Mouse (Mus musculus) embryo, embryonic 10 days (tissue): ENCODE results near the gene Ifitm10.
"Not testable (repeated sequence)": the region's sequence is repeated elsewhere in the genome, so short reads cannot be mapped to it uniquely, and the experiment has no call there.

ENCODE experiments used
- DNase-seq: peaks from one replicate; pipeline ENCODE4 v3.0.0-alpha.2; 2015; ENCODE audit warnings: low spot score

Ifitm10 gene

DNA sequence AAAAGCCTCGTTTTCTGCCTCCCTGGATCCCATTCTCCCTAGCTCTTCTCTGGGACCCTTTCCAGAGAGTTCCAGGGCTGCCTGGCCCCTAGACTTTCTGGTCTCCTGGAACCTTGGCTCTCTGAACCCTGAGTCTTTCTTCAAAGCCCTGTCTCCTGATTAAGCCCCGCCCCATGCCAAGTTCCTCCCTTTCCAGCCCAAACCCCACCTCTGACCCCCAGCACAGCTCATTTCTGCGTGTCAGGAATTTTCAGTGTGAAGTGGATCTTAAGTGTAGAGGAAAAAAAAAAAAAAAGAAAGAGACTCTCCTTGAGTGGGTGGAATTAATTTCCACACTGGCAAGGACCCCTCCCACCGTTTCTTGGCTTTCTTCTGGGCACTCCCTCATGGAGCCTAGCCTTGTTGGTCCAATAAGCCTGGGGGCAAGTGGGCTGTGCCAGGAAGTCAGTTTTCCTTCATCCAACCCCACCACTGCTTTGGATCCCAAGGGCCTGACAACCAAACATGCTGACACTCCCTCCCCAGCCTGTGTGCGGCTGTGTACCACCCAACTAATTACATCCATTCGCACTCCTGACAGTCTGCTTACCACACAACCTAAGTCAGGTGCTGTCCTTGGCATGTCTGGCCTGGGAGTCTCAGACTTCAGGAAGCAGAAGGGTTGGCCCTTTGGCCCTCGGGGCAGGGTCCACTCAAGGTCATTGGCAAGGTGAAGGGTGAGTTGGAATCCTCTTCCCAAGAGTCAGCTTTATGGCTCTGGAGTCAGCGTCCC lies at the start of gene Ifitm10:
Gene Ifitm10 (minus strand): TSS at position 113 of the 772 bp plus-strand sequence.
- DNase-seq, result no peak

DNA sequence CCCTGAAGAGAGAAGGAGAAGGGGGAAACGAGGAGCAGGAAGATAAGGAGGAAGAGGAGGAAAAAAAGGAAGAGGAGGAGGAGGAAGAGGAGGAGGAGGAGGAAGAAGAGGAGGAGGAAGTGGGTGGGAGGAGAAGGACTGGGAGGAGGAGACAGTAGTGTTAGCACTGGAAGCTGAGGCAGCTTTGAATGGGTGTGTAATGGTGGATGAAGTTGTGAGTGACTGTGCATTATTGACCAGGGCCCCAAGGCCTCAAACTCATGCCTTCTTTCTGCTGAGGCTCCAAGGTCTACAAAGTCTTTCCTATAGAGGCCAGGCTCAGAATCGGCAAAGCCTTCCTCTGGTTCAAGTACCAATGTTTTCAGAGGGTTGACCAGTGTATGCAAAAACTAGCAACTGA lies 48.3 kb upstream of the Ifitm10 start:
- DNase-seq, result no peak

DNA sequence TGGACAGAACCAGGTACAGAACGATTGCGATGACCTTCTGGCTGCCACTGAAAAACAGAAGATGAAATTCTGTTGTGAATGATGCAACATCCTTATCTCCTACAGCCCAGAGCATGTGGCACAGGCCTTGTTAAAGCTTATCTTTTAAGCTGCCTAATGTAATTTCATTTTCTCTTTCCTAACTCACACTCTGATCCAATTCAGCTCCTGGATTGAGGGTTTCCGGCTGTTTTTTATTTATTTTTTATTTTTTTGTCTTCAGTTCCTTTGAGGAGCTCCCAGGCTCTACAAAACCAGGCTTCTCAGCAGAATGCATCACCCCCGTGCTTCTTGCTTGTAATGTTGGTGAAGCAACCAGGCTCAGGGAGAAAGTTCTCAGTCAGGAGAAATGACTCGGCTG lies 46.3 kb upstream of the Ifitm10 start:
- no peak for DNase-seq

DNA sequence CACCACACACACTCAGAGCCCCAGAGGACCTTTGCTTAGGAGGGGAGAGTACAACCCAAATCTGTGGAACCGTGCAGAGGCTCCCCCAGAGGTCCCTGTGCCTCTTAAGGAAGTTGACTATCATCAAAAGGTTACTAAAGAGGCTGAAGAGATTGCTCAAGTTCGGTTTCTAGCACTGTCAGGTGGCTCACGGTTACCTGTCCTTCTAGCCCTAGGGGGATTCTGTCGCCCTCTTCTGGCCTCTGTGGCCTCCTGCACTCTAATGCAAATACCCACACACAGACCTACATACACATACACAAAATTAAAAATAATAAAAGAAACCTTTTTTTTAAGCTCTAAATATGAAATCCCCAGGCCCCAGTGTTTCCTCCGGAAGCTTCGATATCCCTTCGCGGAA lies 45.1 kb upstream of the Ifitm10 start:
- DNase-seq, result no peak

DNA sequence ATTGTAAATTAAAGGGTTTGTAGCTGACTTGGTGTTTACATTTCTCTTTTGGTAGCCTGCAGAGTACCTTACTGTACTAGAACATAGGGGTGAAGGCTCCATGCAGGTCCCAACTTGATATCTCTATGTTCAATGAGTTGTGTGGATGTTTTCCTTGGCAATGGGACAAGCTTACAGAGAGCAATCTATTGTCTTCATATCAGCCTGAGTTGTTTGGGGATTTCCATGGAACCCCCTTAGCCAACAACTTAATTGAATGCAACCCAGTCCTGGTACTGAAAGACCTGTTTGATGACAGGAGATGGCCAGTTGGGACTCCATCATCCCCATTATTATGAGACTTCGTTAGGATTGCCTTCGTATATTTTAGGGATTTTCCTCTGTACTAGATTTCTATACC lies 44.5 kb upstream of the Ifitm10 start:
- no peak for DNase-seq

DNA sequence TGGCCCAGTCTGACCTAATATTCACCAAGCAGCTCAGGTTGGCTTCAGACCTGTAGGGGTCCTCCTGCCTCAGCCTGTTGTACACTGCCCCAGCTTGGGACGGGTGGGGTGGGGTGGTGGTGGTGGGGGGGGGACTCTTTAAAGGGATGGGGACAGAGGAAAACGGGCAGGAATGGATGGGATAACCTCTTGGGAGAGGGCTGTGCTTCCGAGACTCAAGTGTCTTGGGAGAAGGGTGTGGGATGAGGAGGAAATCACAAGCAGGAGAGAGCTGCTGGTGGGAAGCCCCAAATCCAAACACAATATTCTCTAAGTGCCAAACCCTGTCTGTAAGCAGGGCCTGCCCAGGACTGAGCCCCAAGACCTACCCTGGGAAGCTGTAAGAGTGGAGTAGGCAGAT lies 42.7 kb upstream of the Ifitm10 start:
- DNase-seq, result no peak

DNA sequence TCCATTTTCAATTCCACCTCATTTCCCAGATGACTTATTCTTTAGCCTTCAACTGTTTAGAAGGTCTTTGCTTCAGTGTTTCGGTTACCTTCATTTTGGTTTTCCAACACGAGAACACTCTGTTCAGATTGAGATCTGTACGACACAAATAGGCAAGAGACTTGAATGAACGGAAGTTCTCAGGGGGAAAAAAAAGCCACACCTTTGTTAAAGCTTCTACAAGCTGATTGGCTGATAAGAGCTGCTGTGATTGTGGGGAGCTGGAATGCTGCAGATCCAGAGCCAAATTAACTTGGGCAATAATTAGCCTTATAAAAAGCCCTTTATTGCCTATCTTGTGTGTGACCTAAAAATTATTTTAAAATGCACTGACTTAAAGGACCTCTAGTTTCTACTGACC lies 41.8 kb upstream of the Ifitm10 start:
- DNase-seq, result no peak

DNA sequence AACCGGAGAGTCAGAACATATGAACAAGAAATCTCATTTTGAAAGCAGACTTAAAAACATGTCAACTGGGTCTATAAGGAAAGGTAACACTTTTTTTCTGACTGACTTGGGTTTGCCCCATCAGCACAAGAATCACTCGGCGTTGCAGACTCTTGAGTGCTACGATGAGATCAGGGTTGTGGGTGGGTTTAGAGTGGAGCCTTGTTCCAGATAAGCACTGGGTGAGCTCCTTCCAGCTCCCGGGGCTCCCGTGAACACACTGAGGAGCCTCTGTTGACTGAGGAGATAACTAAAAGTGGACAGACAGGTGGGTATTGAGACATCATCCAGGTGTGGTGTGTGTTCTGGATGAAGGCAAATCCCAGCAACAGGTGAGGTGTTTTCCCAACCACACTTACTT lies 39.7 kb upstream of the Ifitm10 start:
- DNase-seq, result no peak

DNA sequence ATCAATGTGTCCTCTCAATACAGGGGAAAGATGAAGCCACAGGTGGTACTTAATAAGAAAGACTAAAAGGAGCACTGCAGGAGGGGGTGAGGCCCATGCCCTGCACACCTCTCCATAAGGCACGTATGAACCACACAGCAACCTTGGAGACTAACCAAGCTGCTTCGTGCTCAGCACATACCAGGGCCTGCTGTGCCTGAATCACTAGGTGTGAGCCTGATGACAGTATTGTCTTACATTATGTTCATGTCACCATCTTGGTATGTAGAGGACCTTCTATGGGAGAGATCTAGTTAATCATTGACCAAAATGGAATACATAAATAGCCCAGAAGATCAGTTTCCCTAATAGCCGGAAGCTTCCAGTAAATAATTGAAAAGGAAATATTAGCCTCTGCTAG lies 36.0 kb upstream of the Ifitm10 start:
- DNase-seq, result no peak

DNA sequence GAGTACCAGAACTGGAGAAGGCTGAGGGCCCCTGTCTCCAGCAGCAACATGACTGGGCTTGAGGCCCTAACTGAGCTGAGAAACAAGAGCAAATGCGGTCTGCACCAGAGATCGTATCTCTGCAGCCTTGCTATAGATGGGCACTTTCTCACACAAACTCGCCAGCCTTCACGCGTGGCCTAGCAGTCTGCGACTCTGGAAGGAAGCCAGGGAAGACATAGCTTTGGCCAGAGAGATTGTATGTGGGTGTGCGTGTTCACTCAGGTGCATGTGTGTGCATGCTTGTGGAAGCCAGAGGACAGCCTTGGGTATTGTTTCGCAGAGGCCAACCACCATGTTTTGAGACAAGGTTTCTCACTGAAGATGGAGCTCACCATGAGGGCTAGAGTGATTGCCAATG lies 35.1 kb upstream of the Ifitm10 start:
- DNase-seq, result no peak

DNA sequence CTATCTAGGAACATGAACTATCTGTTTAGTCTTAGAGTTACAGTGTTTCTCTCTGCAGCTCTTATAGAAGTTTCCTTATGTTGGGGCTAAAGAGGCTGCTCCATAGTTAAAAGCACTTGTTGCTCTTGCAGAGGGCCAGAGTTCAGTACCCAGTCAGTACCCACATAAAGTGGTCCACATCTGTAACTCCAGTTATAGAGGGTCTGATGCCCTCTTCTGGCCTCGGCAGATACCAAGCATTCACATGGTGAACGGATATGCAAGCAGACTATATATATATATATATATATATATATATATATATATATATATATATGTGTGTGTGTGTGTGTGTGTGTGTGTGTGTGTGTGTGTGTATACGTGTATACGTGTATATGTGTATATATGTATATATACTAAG lies 34.4 kb upstream of the Ifitm10 start:
- no peak for DNase-seq

DNA sequence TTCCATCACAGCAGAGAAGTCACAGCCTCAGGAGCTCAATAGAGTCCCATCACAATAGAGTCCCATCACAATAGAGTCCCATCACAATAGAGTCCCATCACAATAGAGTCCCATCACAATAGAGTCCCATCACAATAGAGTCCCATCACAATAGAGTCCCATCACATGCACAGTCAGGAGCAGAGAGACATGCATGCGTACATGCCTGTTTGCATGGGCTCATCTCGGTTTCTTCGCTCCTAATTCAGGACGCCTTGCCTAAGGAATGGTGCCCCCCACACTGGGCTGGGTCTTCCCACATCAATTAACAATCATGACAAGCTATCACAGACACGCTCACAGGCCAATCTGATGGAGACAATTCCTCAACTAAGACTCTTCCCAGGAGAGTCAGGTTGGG lies 31.6 kb upstream of the Ifitm10 start:
- not testable (repeated sequence) for DNase-seq

DNA sequence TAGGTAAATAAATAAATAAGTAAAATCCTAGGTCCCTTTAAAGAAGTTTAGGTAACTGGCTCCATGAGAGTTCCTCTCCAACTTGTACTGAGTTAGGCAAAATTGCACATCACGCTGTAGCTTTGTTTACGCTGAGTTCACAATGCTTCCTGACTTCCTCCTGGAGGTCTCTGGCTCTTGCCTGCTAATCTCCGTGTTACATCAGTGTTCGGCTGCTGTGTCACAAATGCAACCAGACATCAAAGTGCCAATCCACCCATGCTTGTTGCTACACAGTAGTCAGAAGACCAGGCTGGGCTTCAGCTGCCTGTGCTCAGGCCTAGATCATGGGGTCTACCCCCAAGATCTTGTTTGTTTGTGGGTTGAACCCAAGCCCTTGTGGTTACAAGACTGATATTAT lies 30.0 kb upstream of the Ifitm10 start:
- no peak for DNase-seq

DNA sequence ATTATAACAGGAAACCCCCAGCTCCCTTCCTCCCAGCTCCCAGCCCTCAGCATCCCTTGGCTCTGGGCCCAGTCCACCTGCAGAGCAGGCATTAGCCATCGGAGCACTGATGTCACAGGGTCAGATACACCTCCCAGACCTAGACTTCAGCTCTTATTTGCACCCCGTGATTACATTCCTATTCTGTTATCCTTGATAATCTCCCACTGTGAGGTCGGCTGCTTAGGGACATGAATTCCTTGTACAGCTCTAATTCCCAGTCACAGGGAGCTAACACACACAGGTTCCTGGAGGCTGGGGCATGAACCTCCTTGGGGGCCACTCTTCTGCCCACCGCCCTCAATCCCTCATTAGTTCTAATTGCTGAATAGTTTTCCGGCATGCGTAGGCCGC lies 27.2 kb upstream of the Ifitm10 start:
- DNase-seq, result peak; percentile 40

DNA sequence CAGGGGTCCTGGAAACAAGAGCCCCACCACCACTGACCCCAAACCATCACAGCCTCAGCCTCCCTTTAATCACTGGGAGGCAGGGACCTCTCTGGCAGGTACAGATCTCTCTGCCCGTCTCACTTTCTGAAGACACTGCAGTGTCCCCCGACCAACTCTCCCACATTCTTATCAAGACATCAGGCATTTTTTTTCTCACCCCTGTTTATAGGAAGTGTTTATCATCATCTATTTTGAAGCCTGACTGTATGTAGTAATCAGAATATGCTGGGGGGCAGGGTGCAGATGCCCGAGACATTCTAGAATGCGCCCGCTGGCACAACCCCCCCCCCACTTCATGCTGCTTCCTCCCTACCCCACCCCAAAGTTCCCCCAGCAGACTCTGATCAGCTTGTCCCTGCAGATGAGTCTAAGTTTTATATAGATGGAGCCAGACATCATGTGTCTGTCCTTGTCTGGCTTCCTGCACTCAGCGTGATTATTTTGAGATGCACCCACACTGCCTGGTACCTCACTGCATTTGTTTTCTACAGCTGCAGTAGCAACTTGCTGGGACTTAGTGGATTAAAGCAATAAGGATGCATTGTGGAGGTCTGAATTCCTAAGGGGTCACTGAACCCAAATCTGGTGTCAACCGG lies 26.7 kb upstream of the Ifitm10 start:
- no peak for DNase-seq

DNA sequence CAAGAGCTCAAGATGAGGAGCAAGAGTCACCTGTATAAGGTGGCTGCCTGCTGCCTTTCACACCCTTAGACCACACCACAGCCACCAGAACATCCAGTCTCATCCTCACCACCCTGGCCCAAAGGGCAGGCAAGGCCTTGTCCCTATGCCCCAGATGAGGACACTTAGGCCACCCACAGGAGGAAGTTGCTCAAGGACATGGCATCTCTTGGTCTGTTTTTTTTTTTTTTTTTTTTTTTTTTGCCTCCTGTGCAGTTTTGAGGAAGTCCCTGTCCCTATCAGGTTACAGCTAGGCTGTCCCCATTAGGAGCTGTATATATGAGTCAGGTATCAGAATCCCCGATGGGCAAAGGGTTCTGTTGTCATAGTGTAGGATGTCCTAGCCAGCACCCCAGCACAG lies 25.7 kb upstream of the Ifitm10 start:
- no peak for DNase-seq

DNA sequence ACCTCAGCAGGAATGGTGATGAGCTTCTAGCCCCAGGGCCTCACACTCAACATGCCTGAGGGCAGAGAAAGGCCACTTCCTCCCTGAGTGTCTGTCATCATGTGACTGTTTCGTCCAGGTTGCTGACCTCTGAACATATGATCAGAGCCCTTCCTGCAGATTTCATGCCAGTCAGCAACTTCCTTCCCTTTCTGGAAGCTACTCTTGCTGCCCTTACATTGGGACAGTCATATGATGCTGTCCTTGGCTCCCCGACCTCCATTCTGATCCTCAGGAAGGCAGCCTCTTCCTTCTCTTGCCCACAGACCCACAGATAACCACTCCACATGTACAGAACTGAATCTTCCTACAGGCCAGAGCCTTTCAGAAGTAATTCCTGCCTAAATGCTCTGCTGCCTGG lies 24.5 kb upstream of the Ifitm10 start:
- peak; percentile 19 for DNase-seq

DNA sequence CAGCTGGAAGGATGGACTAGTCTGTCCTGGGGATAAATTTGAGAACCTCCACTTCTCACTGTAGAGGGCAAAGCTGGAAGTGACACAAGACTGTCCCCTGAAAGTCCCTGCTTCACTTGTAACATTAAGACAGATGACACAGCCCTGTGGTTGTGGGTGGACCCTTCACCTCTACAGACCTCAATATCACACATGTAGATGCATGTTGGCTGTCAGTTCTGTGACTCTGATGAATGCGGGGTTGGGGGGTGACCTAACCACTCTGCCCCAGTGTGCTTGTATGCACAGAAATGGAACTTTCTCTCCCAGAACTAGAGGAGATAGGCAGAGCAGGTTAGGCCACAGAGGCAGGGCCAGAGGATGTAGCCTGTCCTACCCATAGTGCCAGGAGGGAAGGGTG lies 23.1 kb upstream of the Ifitm10 start:
- DNase-seq, result no peak

DNA sequence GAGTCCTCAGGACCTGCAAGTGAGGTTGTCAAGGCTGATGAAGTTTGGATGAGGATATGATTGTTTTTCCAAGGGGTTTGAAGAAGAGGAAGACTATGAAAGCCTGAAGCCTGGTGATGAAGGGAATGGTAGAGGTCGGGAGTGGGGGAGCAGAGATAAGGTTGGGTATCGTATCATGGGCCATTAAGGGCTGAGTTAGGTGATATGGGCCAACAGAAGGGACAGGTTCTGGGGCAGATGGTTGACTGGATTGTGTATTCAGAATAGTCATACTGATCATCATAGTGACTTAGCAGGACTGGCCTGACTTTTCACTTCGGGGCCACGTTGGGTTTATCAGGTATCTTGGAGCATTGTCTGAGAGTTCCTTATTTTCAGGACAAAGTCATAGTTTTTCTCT lies 21.9 kb upstream of the Ifitm10 start:
- no peak for DNase-seq

DNA sequence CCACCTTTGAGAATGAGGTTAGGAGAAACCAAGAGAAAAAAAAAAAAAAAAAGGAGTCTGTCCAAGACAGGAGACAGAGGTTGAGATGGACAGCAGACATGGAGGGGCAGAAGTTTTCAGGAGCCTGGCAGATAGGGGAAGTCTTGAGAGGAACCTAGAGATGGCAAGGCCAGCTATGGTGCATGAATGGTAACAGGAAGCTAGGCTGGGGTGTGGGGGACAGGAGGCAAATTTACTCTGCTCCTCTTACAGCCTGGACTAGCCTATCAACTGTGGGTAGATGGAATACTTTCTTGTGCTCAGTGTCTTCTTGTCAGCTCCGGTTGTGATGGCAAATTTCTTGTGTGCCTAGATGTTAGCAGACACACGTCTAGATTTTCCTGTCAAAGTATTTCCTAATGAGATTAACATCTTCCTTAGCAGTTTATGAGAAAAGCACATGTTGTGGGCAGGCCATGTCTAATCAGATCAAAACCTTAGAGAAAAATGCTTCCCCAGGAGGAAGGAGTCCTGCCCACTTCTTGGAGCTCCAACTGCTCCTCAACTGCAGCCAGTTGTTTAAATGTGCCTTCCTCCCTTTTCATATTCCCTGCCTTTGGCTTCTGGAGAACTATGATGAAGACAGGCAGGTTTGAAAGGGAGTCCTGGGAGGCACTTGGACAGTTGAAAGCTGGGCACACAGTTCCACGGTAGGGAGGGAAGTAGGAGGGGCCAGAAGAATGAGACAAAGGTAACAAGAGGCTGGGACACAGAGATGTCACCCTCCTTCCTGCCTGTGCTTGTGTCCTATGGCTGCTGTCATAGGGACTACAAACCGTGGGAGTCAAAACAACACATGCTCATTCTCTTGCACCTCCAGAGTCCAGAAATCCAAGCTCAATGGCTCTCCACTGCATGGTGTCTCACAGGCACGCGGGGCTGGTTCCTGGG lies 21.0 kb upstream of the Ifitm10 start:
- no peak for DNase-seq

DNA sequence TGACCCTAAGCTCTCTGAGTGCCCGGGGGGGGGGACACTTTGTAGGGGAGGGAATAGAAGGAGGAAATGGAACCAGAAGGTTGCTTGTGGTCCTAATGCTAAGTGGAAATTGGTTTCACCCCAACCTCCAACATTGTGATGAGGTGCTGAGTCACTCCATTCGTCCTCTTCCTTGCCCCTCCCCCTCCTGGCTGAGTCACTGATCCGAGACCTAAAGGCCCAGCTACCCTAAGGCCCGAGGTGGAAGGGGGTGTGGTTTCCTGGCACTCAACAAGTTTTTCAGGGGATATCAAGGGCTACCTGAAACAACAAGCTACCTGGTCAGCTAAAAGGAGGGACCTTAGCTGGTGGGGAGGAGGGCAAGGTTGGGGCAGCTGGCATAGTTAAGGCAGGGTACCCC lies 19.6 kb upstream of the Ifitm10 start:
- DNase-seq, result peak; percentile 15

DNA sequence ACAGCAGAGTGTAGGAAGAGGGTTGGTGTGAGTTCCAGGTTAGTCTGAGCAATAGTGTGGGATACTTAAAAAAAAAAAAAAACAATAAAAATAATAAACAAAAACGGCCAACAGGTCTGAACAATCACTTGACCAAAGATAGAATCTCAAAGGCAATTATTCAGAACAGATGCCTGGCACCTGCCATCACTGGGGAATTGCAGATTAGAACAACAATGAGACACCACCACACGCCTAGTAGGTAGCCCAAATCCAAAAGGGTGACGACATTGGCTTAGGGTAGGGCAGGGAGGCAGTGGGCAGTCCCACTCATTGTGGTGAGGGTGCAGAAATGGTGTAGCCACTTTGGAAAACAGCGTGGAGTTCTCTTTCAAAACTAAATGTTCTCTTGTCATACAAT lies 18.1 kb upstream of the Ifitm10 start:
- no peak for DNase-seq

DNA sequence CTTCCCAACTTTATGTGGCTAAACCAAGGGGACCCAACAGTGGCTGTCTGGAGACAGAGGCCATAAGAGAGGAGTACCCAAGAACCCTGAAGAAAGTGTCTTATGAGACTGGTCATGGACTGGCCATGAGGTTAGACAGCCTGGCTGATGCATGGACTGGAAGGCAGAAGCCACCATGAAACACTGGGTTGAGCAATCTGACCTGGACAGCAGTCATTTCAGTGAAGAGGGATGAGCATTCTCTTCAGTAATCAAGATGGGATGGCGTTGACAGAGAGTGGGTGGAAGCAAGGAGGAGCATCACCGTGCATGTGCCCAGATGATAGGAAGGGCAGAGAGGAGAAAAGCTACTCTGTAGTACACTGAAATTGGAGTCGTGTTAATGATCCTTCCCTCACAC lies 17.6 kb upstream of the Ifitm10 start:
- no peak for DNase-seq
